Mouse (Mus musculus) right cerebral cortex, adult 2 months (tissue): ENCODE measurements at regions not wholly inside any gene's neighbourhood (a gene's known extent, or its start where the extent isn't known, plus 50 kb on each side); places are given as distances from the start of the nearest gene placed in this dataset.

Source experiments
- DNase-seq, 2 experiments: peaks; one replicate each; pipeline ENCODE4 v3.0.0; 2021 to 2022; ENCODE audit warnings: low spot score in 2 of 2

GRCm38 (mm10) chr12:52368034-52368433 is 135.7 kb upstream of the Arhgap5 start:
- DNase-seq: no peak

DNA sequence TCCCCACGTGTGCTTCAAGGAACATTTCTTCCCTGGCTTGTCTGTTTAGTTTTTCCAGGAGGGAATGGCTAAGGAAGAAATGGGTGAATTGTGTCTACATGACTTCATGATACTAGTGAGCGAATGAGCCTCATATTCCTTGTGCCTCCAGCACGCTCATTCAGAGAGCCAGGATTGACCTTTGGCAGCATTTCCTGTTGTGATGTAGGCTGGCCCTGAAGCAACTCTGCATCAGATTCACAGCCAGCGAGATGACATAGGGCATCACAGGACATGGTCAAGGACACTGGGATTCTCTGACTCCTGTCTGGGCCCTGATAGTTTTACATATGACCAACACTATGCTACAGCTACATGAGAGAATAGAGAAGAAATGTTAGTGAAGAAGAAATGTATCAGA is 135.3 kb upstream of the Arhgap5 start:
- no peak for DNase-seq

DNA sequence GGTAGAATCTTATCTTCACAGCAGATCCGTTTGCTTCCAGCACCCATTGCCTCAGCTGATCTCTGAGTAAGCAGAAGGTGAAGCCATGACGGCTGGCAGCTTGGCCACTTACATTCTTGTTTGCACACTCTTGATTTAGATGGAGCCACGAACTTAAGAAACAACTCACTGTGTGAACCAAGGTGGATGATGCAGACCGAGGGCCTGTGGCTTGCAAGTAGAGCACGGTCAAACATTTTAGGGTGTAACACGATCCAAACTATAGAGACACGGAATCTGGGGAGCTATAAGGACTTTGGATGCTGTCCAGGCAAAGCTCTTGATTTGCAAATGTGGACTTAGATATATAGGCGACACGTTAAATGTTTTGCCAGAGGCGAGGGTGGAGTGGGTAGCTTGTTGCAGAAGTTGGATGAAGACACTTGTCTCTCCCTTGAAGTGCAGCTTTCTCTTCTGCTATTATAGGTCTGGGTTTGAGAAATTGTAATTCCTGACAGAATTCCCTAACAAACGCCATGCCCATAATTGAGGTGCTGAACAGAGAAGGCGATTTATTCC is 133.5 kb upstream of the Arhgap5 start:
- DNase-seq: peak; percentile 37 to 58

GRCm38 (mm10) chr12:52375116-52375515 is 128.7 kb upstream of the Arhgap5 start:
- DNase-seq: no peak

- no peak for DNase-seq
Measured at GRCm38 (mm10) chr12:52376692-52377462, 126.9 kb upstream of the Arhgap5 start.

DNA sequence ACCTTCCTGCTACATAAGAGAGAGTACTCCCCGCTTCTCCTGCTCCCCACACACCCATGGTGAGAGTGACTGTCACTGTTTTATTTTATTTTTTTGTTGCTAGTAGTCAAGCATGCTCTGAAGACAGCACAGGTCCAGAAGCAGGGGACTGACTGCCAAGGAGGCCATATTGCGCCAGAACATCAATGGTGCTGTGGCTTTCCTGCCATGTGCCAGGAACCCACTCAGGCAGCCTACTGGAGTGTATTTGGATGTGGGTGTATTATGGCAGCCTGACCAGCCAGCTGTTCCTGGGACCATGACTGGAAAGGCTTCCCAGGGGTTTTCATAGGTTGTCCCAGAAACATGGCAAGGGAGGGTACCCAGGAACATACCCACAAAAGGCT is 126.3 kb upstream of the Arhgap5 start:
- no peak for DNase-seq

DNA sequence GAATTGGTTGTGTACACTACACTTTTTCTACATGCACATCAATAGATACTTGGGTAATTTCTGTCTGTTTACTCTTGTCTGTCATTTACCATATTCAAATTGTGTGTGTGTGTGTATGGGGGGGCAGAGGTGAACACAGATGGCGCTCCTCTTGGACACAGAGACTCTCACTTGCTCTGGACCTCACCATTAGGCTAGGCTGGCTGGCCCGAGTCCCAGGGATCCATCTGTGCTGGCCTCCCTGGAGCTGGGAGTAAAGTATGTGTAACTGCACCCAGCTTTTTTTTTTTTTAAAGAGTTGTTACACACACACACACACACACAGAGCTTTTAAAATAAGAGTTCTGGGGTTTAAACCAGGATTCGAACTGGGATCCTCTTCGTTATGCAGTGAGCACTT is 124.5 kb upstream of the Arhgap5 start:
- no peak for DNase-seq

- DNase-seq: no peak
Measured at GRCm38 (mm10) chr12:52379960-52380359, 123.8 kb upstream of the Arhgap5 start.

GRCm38 (mm10) chr12:52381161-52381967 is 122.4 kb upstream of the Arhgap5 start:
- no peak for DNase-seq

- DNase-seq: no peak
Measured at GRCm38 (mm10) chr12:52381968-52382325, 121.8 kb upstream of the Arhgap5 start.

DNA sequence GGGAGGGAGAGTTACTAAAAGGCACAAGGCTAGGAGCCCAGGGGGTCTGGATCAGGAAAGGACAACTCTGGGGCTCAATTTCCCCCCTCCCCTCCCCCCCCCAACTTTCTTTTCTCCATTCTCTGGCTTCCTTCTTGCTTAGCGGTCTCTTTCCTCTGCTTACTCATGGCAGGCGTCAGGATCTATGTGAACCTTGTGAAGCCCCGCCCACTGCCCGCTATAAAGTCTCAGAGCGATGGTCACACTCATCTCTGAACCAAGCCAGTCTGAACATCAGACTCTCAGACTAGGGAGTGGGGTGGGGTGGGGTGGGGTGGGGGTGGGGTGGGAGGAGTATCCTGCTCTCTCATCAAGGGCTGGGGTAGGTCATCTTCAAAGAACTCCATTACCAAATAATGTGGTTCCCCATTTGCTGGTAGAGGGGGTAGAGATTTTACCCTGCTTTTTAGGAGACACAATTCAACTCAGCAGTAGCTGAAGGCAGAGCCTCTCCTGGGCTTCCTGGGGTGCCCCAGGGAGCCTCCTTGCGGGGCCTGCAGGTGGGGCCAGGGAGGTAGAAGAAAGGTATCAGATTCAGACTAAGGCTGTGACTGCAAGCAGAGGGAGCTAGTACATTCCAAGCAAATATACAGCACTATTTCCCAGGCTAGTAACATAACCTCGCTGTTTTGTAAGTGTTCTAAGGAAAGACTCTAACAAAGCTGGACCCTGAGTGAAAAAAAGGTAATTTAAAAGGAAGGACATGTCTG is 120.8 kb upstream of the Arhgap5 start:
- no peak for DNase-seq

DNA sequence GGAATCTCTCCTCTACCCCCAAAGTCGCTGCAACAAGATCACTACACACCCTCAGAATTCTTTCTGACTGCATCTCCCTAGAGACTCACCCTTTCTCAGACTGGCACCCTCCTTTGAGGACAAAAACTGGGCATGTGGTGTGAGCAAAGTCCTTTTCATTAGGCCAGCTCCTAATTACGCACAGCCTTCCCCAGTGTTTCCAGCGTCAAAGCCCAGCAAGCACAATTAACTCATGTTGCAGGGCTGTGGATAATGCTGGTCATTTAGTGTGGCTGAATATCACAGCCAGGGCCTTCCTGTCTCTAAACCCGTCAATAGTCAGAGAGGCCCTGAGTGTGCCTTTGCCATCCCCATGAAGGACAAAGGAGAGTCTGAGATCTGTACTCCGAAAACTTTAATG is 114.2 kb upstream of the Arhgap5 start:
- DNase-seq: peak in 1 of 2 experiments; percentile 11

DNA sequence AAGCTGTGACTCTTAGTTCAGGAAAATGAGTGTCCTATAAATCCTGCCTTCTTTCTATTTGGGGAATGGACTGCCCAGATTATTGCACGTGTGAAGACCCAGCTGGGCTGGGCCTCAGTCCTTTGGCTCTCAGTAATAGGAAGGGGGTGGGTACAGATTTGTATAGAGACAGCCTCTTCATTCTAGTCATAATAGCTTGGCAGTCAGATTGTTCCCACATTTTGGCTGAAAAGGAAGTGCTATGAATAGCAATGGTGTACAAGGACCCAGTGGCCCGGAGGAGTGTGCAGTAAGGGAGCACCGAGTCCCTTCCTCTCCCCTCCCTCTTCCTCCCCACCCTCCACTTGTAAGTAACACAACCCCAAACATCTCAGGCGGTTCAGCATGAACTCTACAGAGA is 113.5 kb upstream of the Arhgap5 start:
- DNase-seq: no peak

- no peak for DNase-seq
Measured at GRCm38 (mm10) chr12:52392636-52393035, 111.1 kb upstream of the Arhgap5 start.

DNA sequence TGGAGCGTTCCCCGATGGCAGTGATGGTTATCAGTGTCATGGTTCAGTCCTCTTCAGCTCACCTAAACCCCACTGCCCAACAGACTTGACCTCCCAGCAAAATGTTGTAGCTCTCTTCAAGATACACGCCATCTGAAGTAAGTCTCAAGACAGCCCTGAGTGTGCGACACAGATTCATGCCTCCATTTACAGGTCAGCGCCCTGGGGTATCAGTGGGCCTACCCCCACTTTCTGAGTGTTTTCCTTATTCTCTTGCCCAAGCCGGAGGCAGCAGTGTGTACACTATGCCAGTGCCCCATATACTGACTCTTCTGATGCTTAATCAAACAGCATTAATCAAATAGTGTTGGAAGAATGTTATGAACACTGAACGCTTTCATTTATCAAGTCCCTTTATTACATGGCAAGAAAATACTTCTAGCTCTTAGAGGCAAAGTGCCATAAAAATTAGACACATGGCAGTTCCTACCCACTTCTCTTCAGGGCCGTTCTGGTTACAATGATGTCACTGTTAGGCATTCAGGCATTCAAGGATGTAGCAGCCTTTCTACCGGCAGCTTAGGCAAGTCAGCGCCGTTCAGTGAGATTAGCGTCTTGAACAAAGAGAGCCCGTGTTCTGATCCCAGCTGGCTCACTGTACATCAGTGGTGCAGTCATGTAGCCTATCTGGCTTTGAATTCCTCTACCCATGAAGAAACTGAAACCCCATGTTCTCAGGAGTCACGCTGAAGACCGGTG is 109.6 kb upstream of the Arhgap5 start:
- no peak for DNase-seq

DNA sequence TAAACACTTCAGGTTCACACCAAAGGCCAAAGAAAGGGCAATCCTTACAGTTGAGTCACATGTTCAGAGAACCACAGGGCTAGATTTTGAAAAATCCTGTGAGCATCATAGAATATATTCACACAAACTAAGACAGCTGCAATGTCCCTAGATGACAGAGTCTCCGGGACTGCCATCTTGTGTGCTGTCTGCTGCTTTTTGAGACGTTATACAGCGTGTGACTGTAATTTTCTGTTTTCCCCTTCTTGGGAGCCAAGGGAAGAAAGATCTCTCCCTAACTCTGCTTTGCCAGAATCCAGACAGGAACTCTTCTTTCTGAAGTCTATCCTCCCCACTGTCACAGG is 109.1 kb upstream of the Arhgap5 start:
- no peak for DNase-seq

DNA sequence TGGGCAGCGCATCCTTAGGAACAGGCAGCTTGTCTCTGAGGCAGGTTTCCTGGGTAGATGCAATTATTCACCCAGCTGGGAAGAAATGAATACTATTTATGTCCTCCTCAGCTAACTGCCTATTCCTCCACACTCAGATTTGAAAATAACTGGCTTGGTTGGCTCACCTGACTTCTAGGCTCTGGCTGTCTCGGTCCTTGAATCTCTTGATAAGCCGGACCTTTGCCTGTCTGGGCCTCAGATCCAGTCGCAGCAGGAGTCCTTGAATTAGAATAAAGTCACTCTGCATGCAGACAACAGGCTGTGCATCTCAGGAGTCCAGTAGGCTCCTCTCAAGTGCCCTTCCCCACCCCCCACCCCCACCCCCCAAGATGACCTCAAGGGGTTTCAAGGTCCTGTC is 108.7 kb upstream of the Arhgap5 start:
- no peak for DNase-seq

DNA sequence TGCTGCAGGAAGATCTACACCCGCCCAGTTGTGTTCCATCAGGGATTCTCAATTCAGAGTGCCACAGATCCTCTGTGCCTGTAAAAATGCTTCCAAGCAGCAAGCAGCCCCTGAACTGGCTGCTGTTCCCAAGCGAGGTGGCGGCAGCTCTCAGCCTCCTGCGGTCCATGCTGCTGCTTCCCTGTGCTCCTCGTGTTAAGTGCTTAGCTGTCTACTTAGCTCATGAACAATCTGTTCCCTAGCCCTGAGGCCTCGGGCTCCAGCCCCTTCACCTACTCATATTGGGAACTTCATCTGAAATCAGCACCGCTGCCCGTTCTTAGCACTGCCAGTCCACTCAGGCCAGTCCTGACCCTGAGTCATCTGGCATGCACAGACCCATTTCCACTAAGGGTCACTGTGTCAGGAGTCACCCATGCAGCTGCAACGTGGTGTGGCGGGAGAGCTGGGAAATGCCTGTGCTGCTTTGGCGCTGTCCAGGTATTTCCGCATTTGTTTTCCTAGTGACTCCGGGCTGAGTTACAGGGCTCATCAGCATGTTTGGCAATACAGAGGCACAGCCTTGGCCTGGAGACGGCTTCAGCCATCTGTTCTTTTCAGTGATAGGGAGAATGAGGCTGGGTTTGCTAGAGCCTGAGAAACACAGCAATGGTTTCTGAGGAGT is 107.5 kb upstream of the Arhgap5 start:
- DNase-seq: peak; percentile 27 to 50

- DNase-seq: peak in 1 of 2 experiments; percentile 21
Measured at GRCm38 (mm10) chr12:52397718-52398510, 105.9 kb upstream of the Arhgap5 start.

GRCm38 (mm10) chr12:52398511-52398975 is 105.2 kb upstream of the Arhgap5 start:
- DNase-seq: no peak
